Mouse (Mus musculus) erythroblast, embryonic 14.5 days (primary cell): ENCODE measurements around the gene Ppm1g.

Source experiments
- GATA1 ChIP-seq: IDR thresholded peaks from 2 replicates; pipeline ENCODE4 v1.6.1; 2012; ENCODE audit warnings: low read length, inconsistent platforms, mixed read lengths
- TAL1 ChIP-seq: IDR thresholded peaks from 3 replicates; pipeline ENCODE4 v1.6.1; 2012; ENCODE audit warnings: low read length, inconsistent platforms, mixed read lengths

DNA sequence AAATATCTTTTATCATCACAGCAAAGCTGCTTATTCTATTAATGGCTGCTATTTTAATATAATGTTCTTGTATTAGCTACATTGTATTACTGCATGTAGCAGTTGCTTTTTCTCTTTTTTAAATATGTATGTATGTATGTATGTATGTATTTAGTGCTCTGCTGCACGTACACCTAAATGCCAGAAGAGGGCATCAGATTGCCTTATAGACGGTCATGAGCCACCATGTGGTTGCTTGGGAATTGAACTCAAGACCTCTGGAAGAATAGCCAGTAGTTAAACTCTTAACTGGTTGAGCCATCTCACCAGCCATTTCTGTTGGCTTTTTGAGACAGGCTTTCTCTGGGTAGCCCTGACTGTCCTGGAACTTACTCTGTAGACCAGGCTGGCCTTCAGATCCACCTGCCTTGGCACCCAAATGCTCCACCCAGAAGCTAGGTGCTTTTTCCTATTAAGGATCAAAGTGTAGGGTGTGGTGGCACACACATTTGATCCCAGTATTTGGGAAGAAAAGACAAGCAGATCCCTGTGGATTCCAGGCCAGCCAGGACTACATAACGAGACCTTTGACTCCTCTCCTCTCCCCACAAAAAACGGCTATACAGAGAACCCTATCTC, 32.2 kb downstream of the Ppm1g start:
- TF ChIP-seq GATA1 = no peak
- TF ChIP-seq TAL1 = no peak
